Mouse (Mus musculus): Measurements from ENCODE around the gene Kif4.

Kif4 gene

DNA sequence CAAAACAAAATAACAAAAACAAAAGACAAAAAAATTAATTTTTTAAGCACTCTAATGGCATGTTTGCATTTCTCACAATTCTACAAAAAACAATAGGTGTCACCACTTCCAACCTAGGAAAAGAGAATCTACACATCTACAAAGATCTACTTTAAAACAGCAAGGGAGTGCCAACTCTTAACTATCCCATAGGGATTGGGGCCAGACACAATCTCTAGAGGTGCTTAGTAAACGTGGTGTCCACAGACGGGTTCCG is at the start of gene Kif4:
Gene Kif4, plus strand, starts transcription at position 192 of the 256 bp plus-strand sequence.
- no peak for DNase-seq (ENCODE audit: low spot score)

DNA sequence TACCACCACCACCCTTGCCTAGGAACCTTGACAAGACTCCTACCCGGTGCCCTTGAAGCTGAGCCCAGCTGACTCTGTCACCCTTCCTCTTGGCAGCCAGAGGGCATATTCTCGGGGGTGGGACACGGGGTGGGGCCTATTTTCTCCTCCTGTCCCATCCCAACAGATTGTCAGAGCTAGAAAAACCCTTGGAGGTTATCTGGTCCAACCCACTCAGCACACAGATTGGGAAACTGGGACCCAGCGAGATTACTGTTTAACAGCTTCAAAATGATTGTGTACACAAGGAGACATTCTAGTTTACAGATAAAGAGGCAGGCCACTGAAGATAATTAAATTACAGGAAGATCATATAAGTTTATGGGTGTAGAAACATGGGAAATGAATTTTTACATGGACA is 30.7 kb upstream of the Kif4 start, which contains the start of gene P2ry4:
Gene P2ry4, minus strand, starts transcription at position 79 of the 400 bp plus-strand sequence.
- DNase-seq (ENCODE audit: low spot score): no peak

DNA sequence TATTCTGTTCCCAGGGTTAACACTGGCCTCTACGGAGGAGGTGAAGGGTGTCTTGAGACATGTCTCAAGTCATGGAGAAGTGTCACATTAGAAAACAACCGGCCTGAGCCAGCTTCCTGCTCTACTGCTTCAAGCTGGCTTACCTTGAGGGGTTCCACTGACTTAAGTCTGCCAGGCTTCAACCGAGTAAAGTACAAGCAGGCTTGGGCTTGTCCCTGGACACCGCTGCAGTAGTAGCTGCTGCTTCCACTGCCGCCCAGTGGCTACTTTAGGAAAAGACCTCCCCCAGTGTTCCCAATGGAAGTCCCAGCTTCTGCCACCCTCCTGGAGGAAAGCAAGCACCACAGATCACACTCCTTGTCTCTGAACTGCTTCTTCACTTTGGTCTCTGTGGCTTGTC is 28.1 kb upstream of the Kif4 start:
- DNase-seq (ENCODE audit: low spot score): no peak

DNA sequence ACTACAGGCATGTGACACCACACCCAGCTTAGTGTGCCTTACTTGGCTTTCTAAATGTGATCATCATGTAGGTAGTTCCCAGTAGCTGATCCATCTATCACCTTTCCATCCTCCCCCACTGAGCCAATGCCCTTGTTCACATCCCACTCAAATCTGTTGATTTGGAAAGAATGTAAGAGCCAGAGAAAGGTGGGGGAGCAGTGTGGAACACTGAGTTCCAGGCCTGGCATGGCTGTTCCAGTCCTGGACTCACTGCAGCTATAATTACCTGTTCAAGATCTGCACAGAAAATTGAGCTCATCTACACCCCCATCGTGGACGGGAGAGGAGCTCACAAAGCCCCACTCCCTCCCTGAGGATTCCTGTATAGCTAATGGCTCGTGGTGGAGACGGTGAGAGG is 25.8 kb upstream of the Kif4 start:
- no peak for DNase-seq (ENCODE audit: low spot score)

DNA sequence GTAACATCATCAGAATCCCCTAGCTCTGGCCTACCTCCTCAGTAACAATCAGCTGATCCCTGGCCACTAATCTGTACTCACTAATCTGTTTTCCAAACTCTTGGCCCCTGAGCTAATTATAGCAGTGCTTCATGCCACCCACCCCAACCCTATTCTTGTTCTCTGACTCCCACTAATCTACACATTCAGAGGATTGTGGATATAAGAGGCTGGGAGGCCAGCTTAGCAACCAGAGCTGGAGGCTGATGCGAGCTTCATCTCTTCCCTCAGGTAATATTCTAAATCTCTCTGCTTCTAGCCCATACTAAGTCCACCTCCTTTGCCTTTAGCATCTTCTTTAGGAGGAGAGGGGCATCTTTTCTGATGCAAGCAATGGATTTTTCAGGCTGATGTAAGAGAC is 20.2 kb upstream of the Kif4 start, which contains the start of gene Arr3:
Gene Arr3, plus strand, starts transcription at position 184 of the 400 bp plus-strand sequence.
- DNase-seq (ENCODE audit: low spot score): no peak

DNA sequence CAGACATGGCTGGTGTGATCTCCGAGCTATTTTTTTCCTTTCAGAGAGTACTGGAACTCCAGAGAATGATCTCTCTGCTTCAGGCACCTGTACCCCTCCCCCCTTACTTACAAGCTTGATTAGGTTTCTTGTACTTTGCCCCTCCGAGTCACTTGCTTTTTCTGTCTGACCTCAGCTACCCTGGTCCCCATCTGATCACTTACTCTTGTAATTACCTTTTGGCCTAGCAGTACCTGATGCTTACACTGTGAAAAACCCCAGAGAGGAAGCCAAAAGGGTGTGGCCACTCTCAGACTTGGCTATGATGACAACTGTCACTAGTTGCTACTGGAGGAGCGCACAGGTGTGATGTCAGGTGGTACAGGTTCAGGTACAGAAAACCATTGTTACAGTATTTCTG is 7.0 kb upstream of the Kif4 start:
- DNase-seq (ENCODE audit: low spot score): no peak

GRCm38 (mm10) chrX:100621366-100621765 is 4.2 kb upstream of the Kif4 start:
- DNase-seq (ENCODE audit: low spot score): no peak

GRCm38 (mm10) chrX:100624242-100624641 is 1.3 kb upstream of the Kif4 start:
- peak; percentile 33 for DNase-seq (ENCODE audit: low spot score)

DNA sequence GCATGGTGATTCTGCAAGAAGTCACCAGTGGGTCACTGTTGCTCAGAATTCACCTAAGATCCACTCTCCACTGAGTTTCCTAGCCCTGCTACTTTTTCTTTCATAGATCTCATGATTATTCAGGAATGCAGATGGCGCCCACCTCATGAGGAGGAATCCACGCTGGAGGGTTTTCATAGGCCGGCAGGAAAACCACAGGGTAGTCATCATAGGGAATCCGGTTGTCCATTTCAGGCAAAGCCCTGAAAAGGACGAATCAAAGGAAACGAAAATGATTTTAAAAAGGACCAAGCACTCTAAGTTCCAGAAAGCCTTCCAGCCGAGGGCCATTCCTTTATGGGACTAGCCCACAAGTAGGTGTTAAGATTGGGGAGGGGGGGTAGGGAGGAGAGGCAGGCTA is 391 bp upstream of the Kif4 start:
- peak; percentile 3 for DNase-seq (ENCODE audit: low spot score)

DNA sequence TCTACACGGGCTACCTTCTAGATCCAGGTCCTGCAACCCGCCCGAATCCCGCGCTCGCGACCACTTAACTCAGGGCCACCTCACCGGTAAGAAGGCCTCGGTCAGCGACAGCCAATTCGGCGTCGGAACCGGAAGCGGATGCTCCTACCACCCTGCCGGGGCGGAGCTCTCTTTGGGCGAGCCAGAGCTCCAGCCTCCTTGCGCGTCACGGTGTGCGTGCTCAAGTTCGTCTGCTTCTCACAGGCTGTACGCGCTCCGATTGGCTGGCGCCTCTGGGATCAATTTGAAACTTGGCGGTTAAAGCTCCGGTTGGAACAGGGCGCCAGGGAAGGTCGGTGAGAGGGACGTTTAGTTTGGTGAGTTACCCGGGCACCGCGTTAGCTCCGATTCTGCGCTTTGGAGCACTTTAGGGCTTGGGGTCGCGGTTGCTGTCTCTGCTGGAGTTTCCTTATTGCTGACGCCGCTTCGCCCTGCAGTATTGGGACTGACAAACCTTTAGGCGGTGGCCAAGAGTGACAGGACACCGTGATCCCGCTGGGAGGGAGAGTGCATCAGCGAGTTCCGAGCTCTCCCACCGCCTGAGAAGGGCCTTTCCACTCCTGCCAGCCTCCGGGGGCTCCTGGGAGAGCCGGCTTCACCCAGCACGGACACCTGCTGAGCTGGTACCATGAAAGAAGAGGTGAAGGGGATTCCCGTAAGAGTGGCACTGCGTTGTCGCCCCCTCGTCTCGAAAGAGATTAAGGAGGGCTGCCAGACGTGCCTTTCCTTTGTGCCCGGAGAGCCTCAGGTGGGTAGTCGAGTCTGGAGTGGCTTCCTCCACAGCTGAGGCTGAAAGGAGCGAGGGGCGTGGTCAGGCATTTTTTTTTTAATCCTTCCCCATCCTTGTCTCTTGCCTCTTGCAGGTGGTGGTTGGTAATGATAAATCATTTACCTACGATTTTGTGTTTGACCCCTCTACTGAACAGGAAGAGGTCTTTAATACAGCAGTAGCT is 561 bp downstream of the Kif4 start, which contains the start of gene Pdzd11:
Gene Pdzd11, minus strand, starts transcription at position 767 of the 992 bp plus-strand sequence.
- DNase-seq (ENCODE audit: low spot score): peak; percentile 85

DNA sequence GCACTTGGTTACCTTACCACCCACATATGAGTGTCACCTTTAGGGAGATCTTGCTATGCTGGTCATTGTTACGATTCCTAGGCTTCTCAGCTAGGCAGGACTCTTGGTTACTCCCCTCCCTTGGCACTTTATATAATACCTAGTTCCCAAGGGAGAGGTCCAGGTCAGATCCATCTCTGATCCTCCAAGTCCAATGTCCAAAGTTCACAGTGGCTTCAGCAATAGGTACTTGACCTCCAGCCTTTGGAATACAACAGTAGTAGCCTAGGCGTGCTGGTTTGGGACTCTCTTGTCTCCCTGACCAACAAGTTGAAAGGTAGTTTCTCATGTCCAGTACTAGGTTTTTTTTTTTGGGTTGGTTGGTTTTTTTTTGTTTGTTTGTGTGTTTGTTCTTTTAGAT is 3.5 kb downstream of the Kif4 start:
- DNase-seq (ENCODE audit: low spot score): no peak

- no peak for DNase-seq (ENCODE audit: low spot score)
Measured at GRCm38 (mm10) chrX:100638477-100638876, 12.9 kb downstream of the Kif4 start.

GRCm38 (mm10) chrX:100652848-100653247 is 27.3 kb downstream of the Kif4 start:
- no peak for DNase-seq (ENCODE audit: low spot score)

DNA sequence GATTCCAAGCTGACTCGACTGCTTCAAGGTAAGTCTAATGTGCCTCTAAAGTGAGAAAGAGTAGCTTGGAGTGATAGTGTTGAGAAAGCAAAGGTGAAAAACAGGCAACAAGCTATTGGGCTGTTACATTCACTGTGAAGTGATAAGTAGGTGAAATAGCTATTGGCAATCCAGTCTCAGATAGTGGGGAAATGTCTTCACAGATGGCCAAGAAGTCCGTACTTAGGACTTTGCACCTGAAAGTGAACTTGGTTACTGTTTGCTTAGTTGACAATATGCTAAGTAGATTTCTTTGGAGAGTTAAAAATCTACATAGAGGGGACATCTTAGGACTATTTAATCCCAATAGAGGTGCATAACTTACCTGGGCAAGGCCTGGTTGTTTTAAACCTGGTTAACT is 39.3 kb downstream of the Kif4 start:
- no peak for DNase-seq (ENCODE audit: low spot score)

DNA sequence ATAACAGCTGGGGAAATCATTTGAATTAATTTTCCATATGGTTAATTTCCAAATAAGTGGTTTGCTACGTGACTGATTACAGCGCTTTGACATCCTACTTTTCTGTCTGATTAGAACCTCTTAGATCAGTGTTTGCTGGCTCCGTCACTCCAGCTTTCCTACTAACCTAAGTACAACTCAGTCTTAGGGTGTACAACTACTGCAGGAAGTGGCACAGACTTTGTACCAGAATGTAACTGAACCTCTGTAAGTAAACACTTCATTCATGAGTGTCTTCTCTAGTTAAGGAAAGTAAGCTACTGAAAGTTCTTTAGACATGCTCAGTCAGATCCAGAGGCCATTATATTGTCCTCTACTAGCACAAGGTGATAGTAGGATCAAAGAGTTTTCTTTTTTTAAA is 52.7 kb downstream of the Kif4 start:
- no peak for DNase-seq (ENCODE audit: low spot score)

DNA sequence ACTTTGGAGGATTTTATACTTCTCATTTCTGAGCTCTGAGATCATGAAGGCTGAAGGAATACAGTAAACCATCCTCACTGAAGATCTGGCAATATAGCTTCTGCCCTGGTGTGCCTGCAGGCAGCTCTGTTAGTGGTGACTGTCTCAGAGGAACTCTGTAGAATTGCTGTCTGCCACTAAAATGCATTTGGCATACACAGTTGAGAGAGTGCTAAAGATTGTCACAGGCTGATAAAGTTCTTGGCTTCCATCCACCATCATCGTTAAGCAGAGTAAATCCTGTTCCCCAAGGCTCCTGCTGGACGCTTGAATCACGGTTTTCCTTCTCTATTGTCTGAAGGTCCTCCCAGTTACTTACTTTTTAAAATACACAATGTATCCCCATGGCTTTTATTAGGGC is 61.0 kb downstream of the Kif4 start:
- no peak for DNase-seq (ENCODE audit: low spot score)

DNA sequence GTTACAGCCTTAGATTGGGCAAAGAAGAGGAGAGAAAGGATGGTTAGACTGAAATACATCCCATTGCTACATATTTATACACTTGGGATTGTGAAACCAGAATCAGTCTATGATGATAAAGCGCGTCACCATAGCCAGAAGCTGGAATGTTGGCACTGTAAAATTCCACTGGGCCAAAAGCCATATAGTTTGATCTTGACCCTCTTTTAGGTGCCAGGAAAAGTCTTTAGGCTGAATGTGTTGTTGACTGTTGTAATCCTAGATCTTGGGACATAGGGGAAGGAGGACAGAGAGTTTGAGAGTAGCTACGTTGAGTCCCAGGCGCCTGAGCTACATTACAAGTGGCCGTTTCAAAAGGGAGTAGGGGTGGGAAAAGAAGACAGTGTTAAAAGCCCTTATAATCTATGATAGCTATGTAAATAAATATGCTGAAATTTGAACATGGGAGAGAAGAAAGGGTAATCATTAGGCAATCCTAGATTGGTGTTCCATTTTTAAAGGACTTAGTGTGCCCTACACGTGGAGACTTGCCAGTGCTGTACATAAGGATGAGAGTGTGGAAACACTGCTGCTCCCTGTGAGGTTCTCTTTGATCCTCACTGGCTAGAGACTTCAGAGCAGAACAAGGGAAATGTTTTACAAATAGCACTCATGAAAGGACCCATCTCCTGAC is 62.0 kb downstream of the Kif4 start:
- no peak for DNase-seq (ENCODE audit: low spot score)

DNA sequence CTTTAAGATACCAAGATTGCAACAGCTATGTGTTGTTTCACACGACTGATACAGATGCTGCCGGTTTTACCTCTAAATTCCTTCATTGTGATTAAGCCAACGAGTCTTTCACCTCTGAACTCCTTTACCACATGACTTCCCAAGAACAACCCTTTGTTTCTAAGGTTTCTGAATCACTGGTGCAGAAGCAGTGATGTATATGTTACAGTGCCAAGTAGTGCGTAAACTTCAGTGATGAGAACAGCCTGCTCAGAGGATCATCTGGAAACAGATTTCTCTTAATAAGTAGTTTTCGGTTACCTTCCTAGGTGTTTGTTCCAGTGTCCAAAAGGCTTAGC is 62.5 kb downstream of the Kif4 start:
- DNase-seq (ENCODE audit: low spot score): no peak

DNA sequence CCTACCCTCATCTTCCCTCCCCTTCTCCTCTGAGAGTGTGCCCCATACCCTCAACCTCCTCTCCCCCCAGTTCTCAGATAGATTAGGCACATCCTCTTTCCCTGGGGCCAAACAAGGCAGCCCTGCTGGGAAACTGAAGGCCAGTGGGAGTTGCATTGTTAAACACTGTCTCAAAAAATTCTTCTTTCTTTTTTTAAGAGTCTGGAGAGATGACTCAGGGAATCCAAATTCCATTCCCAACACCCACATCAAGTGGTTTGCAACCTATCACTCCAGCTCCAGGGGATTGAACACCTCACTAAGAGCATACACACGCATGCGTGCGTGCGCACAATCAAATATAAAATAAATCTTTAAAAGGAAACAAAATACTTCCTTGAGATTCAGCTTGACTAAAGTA is 71.2 kb downstream of the Kif4 start:
- DNase-seq (ENCODE audit: low spot score): no peak

GRCm38 (mm10) chrX:100708032-100708431 is 82.5 kb downstream of the Kif4 start:
- no peak for DNase-seq (ENCODE audit: low spot score)

DNA sequence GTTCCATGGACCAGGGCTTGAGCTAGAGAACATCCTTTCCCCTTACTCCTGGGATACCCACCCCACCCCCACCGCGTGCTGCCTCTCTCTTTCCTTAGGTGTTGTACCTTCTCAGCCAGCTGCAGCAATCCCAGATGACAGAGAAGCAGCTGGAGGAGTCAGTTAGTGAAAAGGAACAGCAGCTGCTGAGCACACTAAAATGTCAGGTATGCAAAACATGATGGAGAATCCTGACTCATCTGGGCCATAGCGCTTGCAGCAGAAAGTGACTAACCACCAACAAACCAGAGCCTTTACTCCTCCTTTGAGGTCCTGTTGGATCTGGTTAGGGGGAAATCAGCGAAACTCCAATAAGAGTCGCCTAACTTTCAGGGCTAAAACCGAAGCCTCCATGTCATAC is 90.6 kb downstream of the Kif4 start:
- DNase-seq (ENCODE audit: low spot score): no peak

DNA sequence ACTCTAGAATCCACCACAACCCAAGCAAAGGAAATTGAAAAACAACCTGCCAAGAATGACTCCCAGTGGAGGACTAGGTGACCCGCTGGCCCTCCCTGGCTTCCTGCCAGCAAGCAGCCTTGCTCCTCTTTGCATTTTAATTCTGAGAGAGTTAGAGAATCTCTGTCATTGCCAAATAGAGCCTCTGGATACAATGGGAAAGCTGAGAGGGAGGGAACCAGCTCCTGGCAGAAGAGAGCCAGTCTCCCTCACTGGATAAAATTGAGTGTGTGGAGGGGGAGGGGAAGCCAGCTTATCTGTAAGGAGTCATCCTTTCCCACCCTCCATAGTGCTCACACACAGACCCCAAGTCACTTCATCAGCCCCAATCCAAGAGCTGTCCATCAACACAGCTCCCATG is 103.4 kb downstream of the Kif4 start:
- DNase-seq (ENCODE audit: low spot score): no peak

DNA sequence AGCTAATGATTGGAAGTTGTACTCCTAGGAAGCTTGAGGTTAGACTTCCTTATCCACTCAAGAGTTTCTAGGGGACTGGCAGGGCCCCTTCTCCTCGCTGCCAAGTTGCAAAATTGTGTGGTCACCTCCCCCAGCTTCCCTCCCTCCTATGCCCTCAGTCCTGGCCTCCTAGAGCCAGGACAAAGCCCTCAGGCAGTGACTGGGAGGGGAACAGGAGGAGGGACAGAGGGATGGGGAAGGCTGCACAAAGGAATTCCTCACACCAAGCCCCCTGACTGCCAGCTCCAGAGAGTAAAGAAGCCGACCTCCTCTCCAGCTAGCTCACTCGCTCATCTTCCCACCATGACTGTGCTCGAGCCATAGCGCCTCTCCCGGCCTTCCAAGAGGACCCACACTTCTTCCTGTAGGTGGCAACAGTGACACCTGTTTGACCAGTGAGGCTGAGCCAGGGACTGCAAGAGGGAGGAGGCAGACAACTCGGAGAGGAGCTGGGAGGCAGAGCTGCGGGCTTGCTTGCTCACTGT is 104.2 kb downstream of the Kif4 start, which contains the start of gene Gdpd2:
Gene Gdpd2, plus strand, starts transcription at position 209 of the 524 bp plus-strand sequence.
- no peak for DNase-seq (ENCODE audit: low spot score)
